Mouse (Mus musculus): ENCODE results near the gene CK137956.

The CK137956 gene

DNA sequence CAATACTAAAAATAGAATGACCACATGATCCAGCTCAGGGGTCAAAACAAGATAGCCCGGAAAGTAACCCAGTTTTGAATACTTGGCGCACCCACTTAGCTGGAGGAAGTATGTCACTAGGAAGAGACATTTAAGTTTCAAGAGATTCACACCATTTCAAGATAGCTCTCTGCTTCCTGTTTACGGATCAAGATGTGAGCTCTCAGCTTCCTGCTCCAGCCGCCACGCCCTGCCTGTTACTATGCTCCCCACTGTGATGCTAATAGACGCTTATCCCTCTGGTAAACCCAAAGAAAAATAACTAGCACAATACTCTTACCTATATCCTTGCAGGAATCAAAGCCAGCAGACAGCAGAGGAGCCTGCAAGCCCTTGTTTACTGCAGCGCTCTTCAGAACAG is 57.2 kb downstream of the CK137956 start:
- no peak for DNase-seq (ENCODE audit: low read depth)

DNA sequence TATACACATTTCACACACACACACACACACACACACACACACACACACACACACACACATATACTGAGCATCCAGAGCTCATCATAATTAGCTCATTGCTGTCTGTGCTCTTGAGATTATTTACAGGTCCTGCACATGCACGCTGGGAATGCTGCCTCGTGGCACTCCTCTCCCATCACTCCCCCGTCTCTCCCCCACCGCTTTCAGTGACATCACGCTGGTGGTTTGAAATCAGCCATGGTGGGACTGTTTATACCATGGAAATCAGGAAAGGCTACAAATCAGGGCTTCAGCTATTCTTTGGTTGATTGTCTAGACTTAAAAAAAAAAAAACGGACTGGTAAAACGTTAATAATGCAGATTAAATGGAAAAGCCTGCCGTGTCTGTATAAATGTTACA is 63.6 kb downstream of the CK137956 start:
- DNase-seq (ENCODE audit: low read depth): no peak

DNA sequence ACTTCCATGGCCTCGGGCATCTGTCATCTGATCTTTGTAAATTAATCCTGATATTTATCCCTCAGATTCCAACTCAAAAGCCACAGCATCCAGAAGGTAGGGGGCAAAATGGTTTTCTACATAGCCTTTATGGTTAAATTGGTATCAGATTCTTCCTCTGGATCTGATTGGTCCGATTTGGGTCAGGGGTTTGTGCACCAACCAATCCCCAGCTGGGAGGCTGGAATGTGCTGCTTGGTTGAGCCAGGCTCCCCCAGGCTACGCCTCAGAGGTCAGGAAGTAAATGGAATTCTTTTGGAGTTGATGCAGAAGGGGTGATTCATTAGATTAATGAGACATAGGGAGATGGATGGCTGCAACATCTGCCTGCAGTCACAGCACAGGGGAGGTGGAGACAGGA is 66.8 kb downstream of the CK137956 start:
- no peak for DNase-seq (ENCODE audit: low read depth)

DNA sequence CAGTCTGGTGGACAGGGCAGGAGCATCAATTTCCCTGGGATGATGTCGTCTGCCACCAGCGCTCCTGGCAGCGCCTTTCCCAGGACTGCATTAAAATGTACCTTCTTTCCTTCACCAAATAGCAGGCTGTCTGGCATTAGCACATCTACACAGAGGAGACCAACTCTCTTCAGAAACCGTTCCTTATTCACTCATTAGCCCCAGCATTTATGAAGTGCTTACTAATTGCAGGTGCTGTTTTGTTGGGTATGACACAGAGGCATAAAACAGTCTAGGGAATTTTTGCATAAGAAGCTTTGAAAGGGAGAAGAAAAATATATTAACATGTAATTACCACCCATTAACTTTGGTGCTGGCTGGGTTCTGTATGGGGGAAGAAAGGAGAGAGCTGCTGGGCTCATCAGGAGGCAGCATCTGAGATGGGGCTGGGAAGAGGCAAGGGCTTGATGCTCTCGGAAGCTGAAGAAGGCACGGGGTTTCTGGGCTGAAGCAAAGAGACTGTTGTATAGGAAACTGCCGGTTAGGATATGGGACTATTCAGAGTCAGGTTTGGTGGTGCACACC is 69.8 kb downstream of the CK137956 start:
- DNase-seq (ENCODE audit: low read depth): no peak

DNA sequence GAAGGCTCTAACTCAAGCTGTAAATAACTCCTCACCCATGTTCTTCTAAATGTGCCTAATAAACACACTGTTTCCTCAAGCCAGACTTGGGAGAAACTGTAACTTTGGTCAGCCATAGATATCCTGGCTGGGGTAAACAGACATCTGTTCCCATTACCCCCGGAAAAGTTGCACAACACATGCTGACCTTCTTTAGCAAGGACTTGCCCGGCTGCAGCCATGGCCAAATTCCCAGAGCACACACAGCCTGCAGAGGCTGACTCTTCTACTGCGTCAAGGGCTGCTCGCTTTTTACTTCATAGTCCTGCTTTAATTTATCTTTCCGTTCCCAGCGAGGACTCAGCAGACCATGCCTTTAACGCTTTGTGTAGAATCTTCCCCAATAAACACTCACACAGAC is 81.7 kb downstream of the CK137956 start:
- no peak for DNase-seq (ENCODE audit: low read depth)

DNA sequence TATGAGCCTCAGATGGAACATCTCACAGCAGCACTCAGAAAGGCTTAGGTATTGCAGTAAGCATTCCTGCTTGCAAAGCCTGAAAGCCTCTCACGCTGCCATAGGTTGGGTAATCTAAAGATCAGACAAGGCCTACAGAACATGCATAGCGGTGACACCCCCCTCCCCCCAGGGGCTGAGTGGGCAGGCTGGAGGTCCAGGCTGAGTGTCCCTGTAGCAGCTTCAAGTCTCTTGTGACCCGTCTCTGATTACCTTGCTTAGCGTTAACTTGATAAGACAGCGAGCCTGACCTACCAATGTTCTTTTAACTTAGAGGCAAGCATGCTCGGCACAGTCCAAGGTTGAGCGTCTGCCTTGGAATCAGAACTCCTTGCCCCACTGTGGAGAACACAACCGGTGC is 91.8 kb downstream of the CK137956 start:
- no peak for DNase-seq (ENCODE audit: low read depth)
